Mouse (Mus musculus): ENCODE results near the gene Hspa1b. TPM values are rescaled to one million over a fixed set of nuclear protein-coding genes. Genes with fewer than 3 reads are reported as not detected.
A peak's percentile ranks its signal among the peaks of the same experiment; 100 is the strongest.

The Hspa1b gene
- polyA plus RNA-seq, 1 experiment = 4.6 TPM

DNA sequence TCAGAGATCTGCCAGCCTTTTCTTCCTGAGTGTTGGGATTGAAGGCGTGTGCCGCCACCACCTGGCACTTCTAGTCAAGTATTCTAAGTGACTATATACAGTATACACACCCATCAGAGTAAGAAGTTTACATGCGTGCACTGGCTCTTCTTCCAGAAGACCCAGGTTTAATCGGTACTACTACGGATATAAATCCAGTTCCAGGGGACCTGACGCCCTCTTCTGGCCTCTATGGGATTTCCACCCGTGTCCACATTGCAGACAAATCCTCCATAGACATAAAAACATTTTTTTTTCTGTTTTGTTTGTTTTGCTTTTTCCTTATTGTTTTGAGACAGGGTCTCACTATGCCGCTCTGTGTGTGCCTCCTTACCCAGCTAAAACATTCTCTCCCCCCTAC, 11.4 kb downstream of the Hspa1b start:
- Histone ChIP-seq H3K27ac (ENCODE audit: insufficient read depth, low read length) (no peak overlapping the region), H3K27me3 (ENCODE audit: control insufficient read depth, insufficient read depth, low read length) (no peaks in the 10 kb centered on the region), H3K4me1 (ENCODE audit: control insufficient read depth, insufficient read depth, low read length) (no peaks in the 10 kb centered on the region; the same call in none of the 2 replicates), H3K4me3 (replicated peaks; ENCODE audit: insufficient read depth, low read depth, low read length) (no peak overlapping the region)
- no peak for DNase-seq
- TF ChIP-seq POLR2A (IDR thresholded peaks at IDR 0.05; ENCODE audit: borderline replicate concordance, insufficient read depth, low read length) = no peak
- TF ChIP-seq CTCF (IDR thresholded peaks at IDR 0.05; ENCODE audit: borderline replicate concordance, insufficient read depth, low read depth, low read length) = peak; percentile 36; the same call in 1 of the 2 replicates
- 23% methylated on average over 8 of the region's 8 CpGs for WGBS

DNA sequence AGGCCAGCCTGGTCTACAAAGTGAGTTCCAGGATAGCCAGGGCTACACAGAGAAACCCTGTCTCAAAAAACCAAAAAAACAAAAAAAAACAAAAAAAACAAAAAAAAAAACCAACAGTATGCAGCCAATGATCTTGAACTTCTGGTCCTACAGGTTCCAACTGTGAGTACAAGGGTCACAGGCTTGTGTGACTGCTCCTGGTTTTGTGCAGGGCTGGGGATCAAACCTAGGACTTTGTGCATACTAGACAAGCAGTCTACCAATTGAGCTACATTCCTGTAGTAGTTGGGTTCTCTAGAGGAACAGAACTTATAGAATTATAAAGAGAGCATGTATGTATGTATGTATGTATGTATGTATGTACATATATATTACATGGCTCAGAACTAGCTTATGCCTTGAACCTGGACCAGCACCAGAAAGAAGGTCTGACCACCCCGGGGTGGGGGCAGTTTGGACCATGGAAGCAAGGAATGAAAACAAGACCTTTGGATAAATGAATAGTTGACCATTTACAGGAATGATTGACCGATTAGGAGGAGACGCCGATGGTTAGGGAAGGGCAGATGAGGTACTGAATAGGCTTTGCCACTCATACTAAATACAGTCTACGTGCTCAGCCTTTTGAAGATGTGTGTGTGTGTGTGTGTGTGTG, 12.4 kb downstream of the Hspa1b start:
- no peaks in the 10 kb centered on the region for H3K27me3 ChIP-seq (ENCODE audit: control insufficient read depth, insufficient read depth, low read length)
- no peak overlapping the region for H3K27ac ChIP-seq (ENCODE audit: insufficient read depth, low read length)
- H3K4me3 ChIP-seq (replicated peaks; ENCODE audit: insufficient read depth, low read depth, low read length) = no peak overlapping the region
- WGBS = 87% methylated on average over 5 of the region's 5 CpGs
- no peak for TF ChIP-seq CTCF (IDR thresholded peaks at IDR 0.05; ENCODE audit: borderline replicate concordance, insufficient read depth, low read depth, low read length)
- no peak for TF ChIP-seq POLR2A (IDR thresholded peaks at IDR 0.05; ENCODE audit: borderline replicate concordance, insufficient read depth, low read length)
- no peak for DNase-seq
- H3K4me1 ChIP-seq (ENCODE audit: control insufficient read depth, insufficient read depth, low read length) = no peaks in the 10 kb centered on the region; the same call in none of the 2 replicates

DNA sequence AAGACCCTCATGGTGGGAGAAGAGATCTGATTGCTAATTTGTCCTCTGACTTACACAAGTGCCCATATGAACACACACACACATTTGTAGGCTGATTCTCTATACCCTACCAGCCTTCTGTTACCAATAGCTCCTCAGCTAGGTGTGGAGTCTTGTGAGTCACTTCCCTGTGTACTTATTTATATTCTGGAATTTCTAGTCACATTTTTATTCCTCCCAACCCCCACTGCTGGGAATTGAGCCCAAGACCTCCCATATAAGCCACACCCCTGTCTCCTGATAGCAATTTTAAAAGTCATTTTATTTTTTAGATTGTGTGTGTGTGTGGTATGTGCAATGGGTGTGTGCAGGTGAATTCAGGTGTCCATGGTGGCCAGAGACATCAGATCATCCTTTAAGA, 14.7 kb downstream of the Hspa1b start:
- DNase-seq = no peak
- Histone ChIP-seq H3K4me1 (ENCODE audit: control insufficient read depth, insufficient read depth, low read length) (no peaks in the 10 kb centered on the region), H3K4me3 (replicated peaks; ENCODE audit: insufficient read depth, low read depth, low read length) (no peak overlapping the region), H3K27ac (ENCODE audit: insufficient read depth, low read length) (no peak overlapping the region), H3K27me3 (ENCODE audit: control insufficient read depth, insufficient read depth, low read length) (no peaks in the 10 kb centered on the region)
- TF ChIP-seq CTCF (IDR thresholded peaks at IDR 0.05; ENCODE audit: borderline replicate concordance, insufficient read depth, low read depth, low read length) = no peak
- no peak for TF ChIP-seq POLR2A (IDR thresholded peaks at IDR 0.05; ENCODE audit: borderline replicate concordance, insufficient read depth, low read length)

DNA sequence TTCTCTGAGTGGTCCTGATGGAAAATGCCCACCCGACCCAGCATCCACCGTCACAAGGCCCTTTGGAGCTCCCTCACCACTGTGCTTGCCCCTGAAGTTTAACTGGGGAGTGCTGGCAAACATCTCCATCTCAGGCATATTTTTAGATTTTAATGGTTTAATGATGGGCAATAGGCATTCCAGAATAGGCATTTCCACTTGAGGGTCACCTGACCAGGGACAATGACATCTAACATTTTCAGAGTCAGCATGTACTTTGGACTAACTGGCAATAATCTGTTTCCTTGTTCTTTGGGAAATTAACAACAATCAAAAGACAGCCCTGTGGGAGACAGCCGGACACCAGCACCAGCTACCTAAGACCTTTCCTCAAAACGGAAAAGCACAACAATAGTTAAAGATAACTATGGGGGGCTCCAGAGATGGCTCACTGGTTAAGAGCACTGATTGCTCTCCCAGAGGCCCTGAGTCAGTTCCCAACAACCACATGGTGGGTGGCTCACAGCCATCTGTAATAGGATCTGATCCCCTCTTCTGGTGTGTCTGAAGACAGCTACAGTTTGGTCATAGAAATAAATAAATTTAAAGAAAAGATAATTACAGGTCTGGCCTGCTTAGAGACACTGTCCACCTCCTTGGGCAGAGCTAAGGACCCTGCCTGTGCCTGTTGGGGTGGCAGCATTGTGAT, 15.8 kb downstream of the Hspa1b start:
- DNase-seq = no peak
- no peak for TF ChIP-seq CTCF (IDR thresholded peaks at IDR 0.05; ENCODE audit: borderline replicate concordance, insufficient read depth, low read depth, low read length)
- Histone ChIP-seq H3K4me1 (ENCODE audit: control insufficient read depth, insufficient read depth, low read length) (no peaks in the 10 kb centered on the region), H3K27ac (ENCODE audit: insufficient read depth, low read length) (no peak overlapping the region), H3K4me3 (replicated peaks; ENCODE audit: insufficient read depth, low read depth, low read length) (no peak overlapping the region), H3K27me3 (ENCODE audit: control insufficient read depth, insufficient read depth, low read length) (no peaks in the 10 kb centered on the region)
- 86% methylated on average over 4 of the region's 4 CpGs for WGBS

DNA sequence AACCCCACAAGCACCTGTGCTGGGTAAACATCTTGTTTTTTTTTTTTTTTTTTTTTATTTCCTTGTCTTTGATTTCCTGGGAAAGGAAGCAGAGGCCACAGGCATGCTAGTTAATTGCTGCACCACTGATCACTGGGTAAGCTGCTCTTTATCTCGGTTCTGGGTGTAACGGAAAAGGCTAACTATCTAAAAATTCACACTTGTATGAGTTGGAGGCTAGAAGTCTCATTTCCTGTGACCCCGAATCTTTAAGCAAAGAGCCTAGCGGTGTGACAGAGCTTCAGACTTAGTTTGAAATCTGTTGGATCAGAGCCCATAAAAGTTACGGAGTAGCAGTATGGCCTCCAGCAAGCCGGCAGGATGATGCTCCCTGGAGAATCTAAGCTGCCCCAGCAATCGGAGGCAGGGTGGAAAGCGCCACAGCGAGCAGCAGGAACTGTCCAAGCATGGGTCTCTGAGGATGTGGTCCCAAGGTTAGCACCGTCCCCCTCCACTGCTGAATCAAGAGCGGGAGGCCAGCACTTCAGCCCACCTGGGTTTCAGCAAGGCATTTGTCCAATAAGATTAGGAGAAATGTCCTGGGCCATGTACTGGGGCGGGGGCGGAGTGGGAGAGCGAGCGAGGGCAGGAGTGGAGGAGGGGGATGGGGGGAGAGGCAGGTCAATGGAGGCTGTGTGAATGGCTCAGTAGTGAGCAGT, 17.5 kb downstream of the Hspa1b start:
- TF ChIP-seq CTCF (IDR thresholded peaks at IDR 0.05; ENCODE audit: borderline replicate concordance, insufficient read depth, low read depth, low read length) = no peak
- no peak for TF ChIP-seq POLR2A (IDR thresholded peaks at IDR 0.05; ENCODE audit: borderline replicate concordance, insufficient read depth, low read length)
- Histone ChIP-seq H3K27me3 (ENCODE audit: control insufficient read depth, insufficient read depth, low read length) (no peaks in the 10 kb centered on the region), H3K4me3 (replicated peaks; ENCODE audit: insufficient read depth, low read depth, low read length) (no peak overlapping the region), H3K4me1 (ENCODE audit: control insufficient read depth, insufficient read depth, low read length) (no peaks in the 10 kb centered on the region), H3K27ac (ENCODE audit: insufficient read depth, low read length) (no peak overlapping the region)
- DNase-seq = no peak
- 6% methylated on average over 15 of the region's 15 CpGs for WGBS

DNA sequence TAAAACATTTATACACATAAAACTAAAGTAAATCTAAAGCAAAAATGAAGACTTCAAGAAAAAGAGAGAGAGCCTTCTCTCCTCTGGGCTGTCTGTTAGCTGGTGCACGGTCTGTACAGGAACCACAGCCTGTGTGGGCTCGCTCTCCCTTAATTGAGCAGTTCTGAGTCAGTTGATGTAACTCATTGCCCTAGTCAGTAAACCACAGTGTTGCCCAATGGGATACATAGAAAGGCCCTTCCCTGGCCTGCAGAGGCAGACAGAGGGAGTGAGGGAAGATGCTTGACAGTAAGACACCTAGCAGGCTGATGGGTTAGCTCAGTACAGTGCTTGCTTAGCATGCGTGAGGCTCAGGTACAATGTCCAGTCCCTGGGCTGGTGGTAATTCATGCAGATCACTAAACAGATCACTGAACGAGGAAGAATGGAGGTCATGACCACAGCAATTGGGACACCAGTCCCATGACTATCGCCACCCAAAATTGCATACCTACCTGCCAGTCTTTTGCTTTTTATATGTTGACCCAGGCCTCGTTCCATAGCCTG, 21.0 kb downstream of the Hspa1b start:
- Histone ChIP-seq H3K4me3 (replicated peaks; ENCODE audit: insufficient read depth, low read depth, low read length) (no peak overlapping the region), H3K27me3 (ENCODE audit: control insufficient read depth, insufficient read depth, low read length) (no peaks in the 10 kb centered on the region), H3K27ac (ENCODE audit: insufficient read depth, low read length) (no peak overlapping the region), H3K4me1 (ENCODE audit: control insufficient read depth, insufficient read depth, low read length) (no peaks in the 10 kb centered on the region)
- TF ChIP-seq CTCF (IDR thresholded peaks at IDR 0.05; ENCODE audit: borderline replicate concordance, insufficient read depth, low read depth, low read length) (no peak), POLR2A (IDR thresholded peaks at IDR 0.05; ENCODE audit: borderline replicate concordance, insufficient read depth, low read length) (no peak)
- no peak for DNase-seq
- WGBS = 80% methylated on average over 6 of the region's 6 CpGs

DNA sequence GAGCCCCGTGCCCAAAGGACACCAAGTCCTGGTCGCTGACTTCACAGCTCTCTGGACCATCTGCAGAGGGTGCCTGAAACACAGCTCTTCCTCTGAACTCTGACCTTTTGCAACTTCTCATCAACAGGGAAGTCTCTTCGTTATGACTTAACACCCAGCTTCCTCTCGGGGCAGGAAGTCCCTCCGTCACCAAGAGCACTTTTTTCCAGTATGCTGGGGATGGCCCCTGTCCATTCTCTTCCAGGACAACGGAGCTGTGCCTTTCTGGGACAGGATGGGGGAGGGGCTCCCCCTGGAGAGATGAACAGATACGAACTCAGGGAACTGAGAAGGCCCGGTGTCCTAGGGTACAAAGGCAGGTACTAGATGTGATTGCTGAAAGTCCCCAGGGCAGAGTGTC, 24.2 kb downstream of the Hspa1b start:
- Histone ChIP-seq H3K27ac (ENCODE audit: insufficient read depth, low read length) (no peak overlapping the region), H3K4me1 (ENCODE audit: control insufficient read depth, insufficient read depth, low read length) (no peaks in the 10 kb centered on the region; the same call in 1 of the 2 replicates), H3K27me3 (ENCODE audit: control insufficient read depth, insufficient read depth, low read length) (no peaks in the 10 kb centered on the region), H3K4me3 (replicated peaks; ENCODE audit: insufficient read depth, low read depth, low read length) (no peak overlapping the region)
- 50% methylated on average over 8 of the region's 8 CpGs for WGBS
- DNase-seq = no peak
- TF ChIP-seq CTCF (IDR thresholded peaks at IDR 0.05; ENCODE audit: borderline replicate concordance, insufficient read depth, low read depth, low read length) (no peak), POLR2A (IDR thresholded peaks at IDR 0.05; ENCODE audit: borderline replicate concordance, insufficient read depth, low read length) (no peak)
